Mouse (Mus musculus) CH12.LX (cell line): ENCODE measurements around the gene Msl3l2. TPM values are rescaled to one million over a fixed set of nuclear protein-coding genes. Genes with fewer than 3 reads are reported as not detected.

Source experiments
- DNase-seq: peaks from one replicate; pipeline ENCODE4 v3.0.0-alpha.2; 2013; ENCODE audit errors: extremely low read depth
- H3K27ac ChIP-seq: 2 replicates; pipeline ENCODE4 v1.5.1; 2012; ENCODE audit warnings: low read depth, mild to moderate bottlenecking, control low read depth, moderate library complexity; ENCODE audit not compliant: insufficient read depth
- H3K27me3 ChIP-seq: replicated peaks from 2 replicates; pipeline ENCODE3; 2012; ENCODE audit warnings: inconsistent platforms
- H3K36me3 ChIP-seq, 2 experiments: replicated peaks in 1 of 2; 2 replicates each; pipeline versions ENCODE3 to v1.6.1; 2012; ENCODE audit warnings: inconsistent platforms in 1 of 2, low read length in 1 of 2, mild to moderate bottlenecking in 1 of 2, mixed read lengths in 1 of 2, moderate library complexity in 1 of 2; ENCODE audit not compliant: control insufficient read depth in 1 of 2, insufficient read depth in 1 of 2
- H3K4me1 ChIP-seq, 2 experiments: 2 replicates each; pipeline ENCODE4 v1.6.1; 2012; ENCODE audit warnings: inconsistent platforms in 1 of 2, moderate library complexity in 1 of 2; ENCODE audit not compliant: insufficient read depth in 2 of 2, control insufficient read depth in 1 of 2
- H3K4me2 ChIP-seq: 2 replicates; pipeline ENCODE4 v1.6.1; 2012; ENCODE audit warnings: low read depth, mild to moderate bottlenecking, control low read depth; ENCODE audit not compliant: poor library complexity, insufficient read depth, severe bottlenecking
- H3K4me3 ChIP-seq, 3 experiments: fragments of 150-350 bp in 1 of 3; sonication (generic) in 1 of 3; replicated peaks in 1 of 3; 2 replicates each; pipeline versions ENCODE3 to v1.5.1; 2011 to 2012; ENCODE audit warnings: low read depth in 2 of 3, low read length in 2 of 3, mild to moderate bottlenecking in 2 of 3, moderate library complexity in 2 of 3, control low read depth in 1 of 3, improper control_type of control experiment in 1 of 3, inconsistent platforms in 1 of 3, mixed read lengths in 1 of 3; ENCODE audit not compliant: poor library complexity in 1 of 3
- H3K79me2 ChIP-seq: replicated peaks from 2 replicates; pipeline ENCODE4 v1.6.1; 2012; ENCODE audit warnings: mild to moderate bottlenecking, moderate library complexity; ENCODE audit not compliant: control insufficient read depth, poor library complexity, insufficient read depth, severe bottlenecking; ENCODE audit errors: extremely low read depth
- H3K9ac ChIP-seq: 2 replicates; pipeline ENCODE4 v1.6.1; 2012; ENCODE audit warnings: low read depth, mild to moderate bottlenecking, control low read depth, moderate library complexity; ENCODE audit not compliant: insufficient read depth
- H3K9me3 ChIP-seq: replicated peaks from 2 replicates; pipeline ENCODE3; 2012; ENCODE audit warnings: low read length, inconsistent platforms, mixed read lengths
- CHD1 ChIP-seq: IDR thresholded peaks from 2 replicates; pipeline ENCODE4 v1.6.1; 2012; ENCODE audit warnings: low read depth, low read length, improper control_type of control experiment, inconsistent platforms
- CTCF ChIP-seq, 2 experiments: IDR thresholded peaks in 1 of 2; conservative IDR thresholded peaks in 1 of 2; 2 replicates each; pipeline ENCODE4 v1.5.1; 2011 to 2012; ENCODE audit warnings: low read depth in 2 of 2, low read length in 2 of 2, improper control_type of control experiment in 1 of 2, inconsistent platforms in 1 of 2, mild to moderate bottlenecking in 1 of 2, moderate library complexity in 1 of 2
- JUN ChIP-seq: IDR thresholded peaks from 2 replicates; pipeline ENCODE4 v1.6.1; 2011; ENCODE audit warnings: low read depth, mild to moderate bottlenecking, low read length, improper control_type of control experiment, moderate library complexity; ENCODE audit not compliant: insufficient read depth
- JUND ChIP-seq: conservative IDR thresholded peaks from 2 replicates; pipeline ENCODE4 v1.6.1; 2011; ENCODE audit warnings: low read depth, low read length, improper control_type of control experiment
- MAFK ChIP-seq: IDR thresholded peaks from 2 replicates; pipeline ENCODE4 v1.6.1; 2011; ENCODE audit warnings: low read length, improper control_type of control experiment; ENCODE audit not compliant: insufficient replicate concordance
- MAX ChIP-seq: IDR thresholded peaks from 2 replicates; pipeline ENCODE4 v1.6.1; 2011; ENCODE audit warnings: low read length, improper control_type of control experiment
- MAZ ChIP-seq: IDR thresholded peaks from 2 replicates; pipeline ENCODE4 v1.6.1; 2012; ENCODE audit warnings: low read depth, mild to moderate bottlenecking, inconsistent platforms, low read length, improper control_type of control experiment, moderate library complexity
- MXI1 ChIP-seq: IDR thresholded peaks from 2 replicates; pipeline ENCODE4 v1.6.1; 2011; ENCODE audit warnings: mild to moderate bottlenecking, low read depth, low read length, improper control_type of control experiment
- MYC ChIP-seq: IDR thresholded peaks from 2 replicates; pipeline ENCODE4 v1.6.1; 2011; ENCODE audit warnings: low read depth, mild to moderate bottlenecking, improper control_type of control experiment, low read length
- RAD21 ChIP-seq: IDR thresholded peaks from 2 replicates; pipeline ENCODE4 v1.6.1; 2011; ENCODE audit warnings: low read depth, mild to moderate bottlenecking, low read length, improper control_type of control experiment, moderate library complexity
- RCOR1 ChIP-seq: conservative IDR thresholded peaks from 2 replicates; pipeline ENCODE4 v1.6.1; 2012; ENCODE audit warnings: low read depth, mild to moderate bottlenecking, inconsistent platforms, low read length, improper control_type of control experiment
- SIN3A ChIP-seq: IDR thresholded peaks from 2 replicates; pipeline ENCODE4 v1.6.1; 2012; ENCODE audit warnings: low read length, improper control_type of control experiment, inconsistent platforms
- TCF12 ChIP-seq: IDR thresholded peaks from 2 replicates; pipeline ENCODE4 v1.6.1; 2014; ENCODE audit warnings: low read depth, mild to moderate bottlenecking, inconsistent platforms, low read length, improper control_type of control experiment
- USF1 ChIP-seq: IDR thresholded peaks from 2 replicates; pipeline ENCODE4 v1.6.1; 2014; ENCODE audit warnings: low read depth, mild to moderate bottlenecking, inconsistent platforms, low read length, improper control_type of control experiment
- USF2 ChIP-seq: conservative IDR thresholded peaks from 2 replicates; pipeline ENCODE4 v1.6.1; 2011; ENCODE audit warnings: low read depth, low read length, improper control_type of control experiment
- ZC3H11A ChIP-seq: IDR thresholded peaks from 2 replicates; pipeline ENCODE4 v1.6.1; 2012; ENCODE audit warnings: low read depth, mild to moderate bottlenecking, inconsistent platforms, low read length, improper control_type of control experiment
- ZKSCAN1 ChIP-seq: IDR thresholded peaks from 2 replicates; pipeline ENCODE4 v1.6.1; 2012; ENCODE audit warnings: low read depth, inconsistent platforms, low read length, improper control_type of control experiment, borderline replicate concordance
- ZNF384 ChIP-seq: IDR thresholded peaks from 2 replicates; pipeline ENCODE4 v1.6.1; 2012; ENCODE audit warnings: low read depth, low read length, improper control_type of control experiment, inconsistent platforms
- dilution Hi-C: fragments of 300-500 bp; cut with MboI; formaldehyde crosslinking; loops from 2 replicates; pipeline ENCODE4 v1.14.3; 2020; ENCODE audit warnings: low sequenced_read_pairs; ENCODE audit not compliant: extremely low pct_unique_long_range_greater_than_20kb, extremely low pct_ligation_motif_present
- in situ Hi-C: fragments of 300-500 bp; cut with MboI; formaldehyde crosslinking; loops from 3 replicates; pipeline ENCODE4 v1.14.3; 2019; ENCODE audit warnings: low sequenced_read_pairs, low pct_ligation_motif_present, low pct_unique_long_range_greater_than_20kb, mixed read lengths
- polyA plus RNA-seq: library from polyadenylated mRNA; unstranded; fragments of >175 nt; gene quantifications from 2 replicates; pipeline ENCODE4 v1.2.1, GENCODE M21; 2012; ENCODE audit warnings: low read depth; ENCODE audit not compliant: insufficient read length
- total RNA-seq, 2 experiments: library from RNA; depleted of rRNA; stranded (reverse); fragments of 300-350 nt in 1 of 2; fragments of >200 nt in 1 of 2; gene quantifications; 2 replicates each; pipeline ENCODE4 v1.2.3; 2012 to 2014

Gene Msl3l2
- total and polyA plus RNA-seq, 3 experiments = 0.72 to 2.6 (median 1.2) TPM

GRCm38 (mm10) chr10:56129642-56130041 is 22.9 kb downstream of the Msl3l2 start:
- H3K9ac ChIP-seq = no peak overlapping the region
- no peaks in the 10 kb centered on the region for H3K79me2 ChIP-seq
- no peak overlapping the region for H3K4me3 ChIP-seq
- no peaks in the 10 kb centered on the region for H3K27me3 ChIP-seq
- dilution Hi-C loops = no loop called here
- H3K36me3 ChIP-seq = peaks cover 0 to 2% of the 10 kb centered on the region in 2 experiments
- peaks cover 0 to 4% of the 10 kb centered on the region in 2 experiments; a peak in 2 of 4 replicates for H3K4me1 ChIP-seq
- no peak overlapping the region for H3K4me2 ChIP-seq
- in situ Hi-C loops = no loop called here
- DNase-seq = no peak
- TF ChIP-seq RCOR1 = no peak
- no peak for TF ChIP-seq MAZ
- TF ChIP-seq RAD21 = no peak
- no peaks in the 10 kb centered on the region for H3K9me3 ChIP-seq
- H3K27ac ChIP-seq = no peak overlapping the region

GRCm38 (mm10) chr10:56137191-56137590 is 30.5 kb downstream of the Msl3l2 start:
- H3K4me3 ChIP-seq = no peak overlapping the region
- no peaks in the 10 kb centered on the region for H3K4me1 ChIP-seq
- DNase-seq = no peak
- no peaks in the 10 kb centered on the region for H3K27me3 ChIP-seq
- no peak overlapping the region for H3K9ac ChIP-seq
- H3K27ac ChIP-seq = no peak overlapping the region
- peaks cover 0 to 4% of the 10 kb centered on the region in 2 experiments for H3K36me3 ChIP-seq
- no peak overlapping the region for H3K4me2 ChIP-seq
- dilution Hi-C loops (no loop called here), in situ Hi-C loops (no loop called here)
- no peaks in the 10 kb centered on the region for H3K79me2 ChIP-seq
- no peaks in the 10 kb centered on the region for H3K9me3 ChIP-seq
- TF ChIP-seq JUN = no peak
- no peak for TF ChIP-seq MYC
- no peak for TF ChIP-seq ZNF384
- no peak for TF ChIP-seq CTCF (conservative IDR thresholded peaks at IDR 0.05 in 1 of 2, IDR thresholded peaks at IDR 0.05 in 1 of 2; ENCODE audit: low read depth in 2 of 2, low read length in 2 of 2)

- Histone ChIP-seq H3K4me2 (no peak overlapping the region), H3K9ac (no peak overlapping the region), H3K4me3 (no peak overlapping the region), H3K36me3 (peaks cover 0 to 9% of the 10 kb centered on the region in 2 experiments), H3K27ac (no peak overlapping the region), H3K4me1 (no peaks in the 10 kb centered on the region), H3K79me2 (no peaks in the 10 kb centered on the region), H3K9me3 (no peaks in the 10 kb centered on the region), H3K27me3 (no peaks in the 10 kb centered on the region)
- in situ Hi-C loops = no loop called here
- dilution Hi-C loops = no loop called here
- DNase-seq = no peak
- no peak for TF ChIP-seq ZKSCAN1
- TF ChIP-seq MAZ = no peak
- TF ChIP-seq MXI1 = no peak
- no peak for TF ChIP-seq JUND
- no peak for TF ChIP-seq MAFK
- TF ChIP-seq MAX = no peak
- no peak for TF ChIP-seq SIN3A
- no peak for TF ChIP-seq ZC3H11A
- TF ChIP-seq USF1 = no peak
- TF ChIP-seq CHD1 = no peak
- no peak for TF ChIP-seq TCF12
- no peak for TF ChIP-seq USF2
- TF ChIP-seq CTCF (conservative IDR thresholded peaks at IDR 0.05 in 1 of 2, IDR thresholded peaks at IDR 0.05 in 1 of 2; ENCODE audit: low read depth in 2 of 2, low read length in 2 of 2) = no peak
These were observed 42.2 kb downstream of the Msl3l2 start for GRCm38 (mm10) chr10:56148920-56149319.
